Mouse (Mus musculus) adrenal gland, adult 18-20 months (tissue): ENCODE measurements around the gene Scamp1. TPM values are rescaled to one million over a fixed set of nuclear protein-coding genes. Genes with fewer than 3 reads are reported as not detected.

Experiments
- DNase-seq, 2 experiments: peaks; one replicate each; pipeline ENCODE4 v3.0.0; 2021 to 2022; ENCODE audit warnings: low spot score in 2 of 2
- total RNA-seq, 2 experiments: library from RNA; stranded (reverse); gene quantifications; 1 replicate in 1 of 2; 2 replicates in 1 of 2; pipeline ENCODE4 v1.2.3; 2021

Scamp1 gene
- total RNA-seq, 2 experiments from 2014 or later: 49.0 to 83.0 TPM

GRCm38 (mm10) chr13:94152836-94153235 lies 132.8 kb downstream of the Scamp1 start:
- DNase-seq: no peak

Other genes with a start within 250 kb of the Scamp1 start
- 10 to 100 TPM; 22.4 to 31.0 TPM for gene Lhfpl2, start 228.1 kb downstream of the Scamp1 start, total RNA-seq
- 10 to 100 TPM; 42.7 to 47.1 TPM for gene Ap3b1, start 73.1 kb upstream of the Scamp1 start, total RNA-seq